Mouse (Mus musculus): ENCODE data around the gene Gm43552. TPM values are rescaled to one million over a fixed set of nuclear protein-coding genes. Genes with fewer than 3 reads are reported as not detected.

The Gm43552 gene
- total RNA-seq, 2 experiments from 2014 or later, result not detected

GRCm38 (mm10) chr5:65447826-65448225 is 44.8 kb downstream of the Gm43552 start:
- ATAC-seq (replicated peaks; ENCODE audit: low FRiP score, poor library complexity, severe bottlenecking), result no peak

- ATAC-seq (replicated peaks; ENCODE audit: low FRiP score, poor library complexity, severe bottlenecking), result no peak
Measured at GRCm38 (mm10) chr5:65446756-65447155, 45.9 kb downstream of the Gm43552 start.

GRCm38 (mm10) chr5:65444981-65445380 is 47.7 kb downstream of the Gm43552 start:
- ATAC-seq (replicated peaks; ENCODE audit: low FRiP score, poor library complexity, severe bottlenecking), result no peak

GRCm38 (mm10) chr5:65438041-65438440 is 54.6 kb downstream of the Gm43552 start:
- no peak for ATAC-seq (replicated peaks; ENCODE audit: low FRiP score, poor library complexity, severe bottlenecking)

GRCm38 (mm10) chr5:65435806-65436561 is 56.6 kb downstream of the Gm43552 start, which contains the start of gene Ugdh:
TSS of gene Ugdh (minus strand) at chr5:65435949.
- ATAC-seq (replicated peaks; ENCODE audit: low FRiP score, poor library complexity, severe bottlenecking), result peak; percentile 98

- ATAC-seq (replicated peaks; ENCODE audit: low FRiP score, poor library complexity, severe bottlenecking), result no peak
Measured at GRCm38 (mm10) chr5:65435363-65435805, 57.2 kb downstream of the Gm43552 start.

- no peak for ATAC-seq (replicated peaks; ENCODE audit: low FRiP score, poor library complexity, severe bottlenecking)
Measured at GRCm38 (mm10) chr5:65434471-65435362, 57.9 kb downstream of the Gm43552 start.

GRCm38 (mm10) chr5:65429441-65429840 is 63.2 kb downstream of the Gm43552 start:
- no peak for ATAC-seq (replicated peaks; ENCODE audit: low FRiP score, poor library complexity, severe bottlenecking)

GRCm38 (mm10) chr5:65428321-65428720 is 64.3 kb downstream of the Gm43552 start:
- no peak for ATAC-seq (replicated peaks; ENCODE audit: low FRiP score, poor library complexity, severe bottlenecking)

- no peak for ATAC-seq (replicated peaks; ENCODE audit: low FRiP score, poor library complexity, severe bottlenecking)
Measured at GRCm38 (mm10) chr5:65425251-65425650, 67.4 kb downstream of the Gm43552 start.

GRCm38 (mm10) chr5:65424215-65424614 is 68.4 kb downstream of the Gm43552 start:
- no peak for ATAC-seq (replicated peaks; ENCODE audit: low FRiP score, poor library complexity, severe bottlenecking)

- no peak for ATAC-seq (replicated peaks; ENCODE audit: low FRiP score, poor library complexity, severe bottlenecking)
Measured at GRCm38 (mm10) chr5:65422803-65423202, 69.8 kb downstream of the Gm43552 start.

GRCm38 (mm10) chr5:65420822-65421221 is 71.8 kb downstream of the Gm43552 start:
- 0 out of 2 replicates have a peak, but pooled peaks have one; percentile 46 for ATAC-seq (replicated peaks; ENCODE audit: low FRiP score, poor library complexity, severe bottlenecking)

- no peak for ATAC-seq (replicated peaks; ENCODE audit: low FRiP score, poor library complexity, severe bottlenecking)
Measured at GRCm38 (mm10) chr5:65419136-65419535, 73.5 kb downstream of the Gm43552 start.

- peak; percentile 97 for ATAC-seq (replicated peaks; ENCODE audit: low FRiP score, poor library complexity, severe bottlenecking)
Measured at GRCm38 (mm10) chr5:65415653-65416458, 76.8 kb downstream of the Gm43552 start.

GRCm38 (mm10) chr5:65407989-65408388 is 84.6 kb downstream of the Gm43552 start:
- no peak for ATAC-seq (replicated peaks; ENCODE audit: low FRiP score, poor library complexity, severe bottlenecking)

- peak; percentile 89 for ATAC-seq (replicated peaks; ENCODE audit: low FRiP score, poor library complexity, severe bottlenecking)
Measured at GRCm38 (mm10) chr5:65401251-65401994, 91.2 kb downstream of the Gm43552 start.

GRCm38 (mm10) chr5:65394425-65394824 is 98.2 kb downstream of the Gm43552 start:
- ATAC-seq (replicated peaks; ENCODE audit: low FRiP score, poor library complexity, severe bottlenecking), result no peak

GRCm38 (mm10) chr5:65391753-65392152 is 100.9 kb downstream of the Gm43552 start:
- peak; percentile 51; the same call in 1 of the 2 replicates for ATAC-seq (replicated peaks; ENCODE audit: low FRiP score, poor library complexity, severe bottlenecking)

Measured in erythroid progenitor cell, adult 5-6 weeks (primary cell).